Mouse (Mus musculus): ENCODE data around the gene Col19a1.

Col19a1 gene

DNA sequence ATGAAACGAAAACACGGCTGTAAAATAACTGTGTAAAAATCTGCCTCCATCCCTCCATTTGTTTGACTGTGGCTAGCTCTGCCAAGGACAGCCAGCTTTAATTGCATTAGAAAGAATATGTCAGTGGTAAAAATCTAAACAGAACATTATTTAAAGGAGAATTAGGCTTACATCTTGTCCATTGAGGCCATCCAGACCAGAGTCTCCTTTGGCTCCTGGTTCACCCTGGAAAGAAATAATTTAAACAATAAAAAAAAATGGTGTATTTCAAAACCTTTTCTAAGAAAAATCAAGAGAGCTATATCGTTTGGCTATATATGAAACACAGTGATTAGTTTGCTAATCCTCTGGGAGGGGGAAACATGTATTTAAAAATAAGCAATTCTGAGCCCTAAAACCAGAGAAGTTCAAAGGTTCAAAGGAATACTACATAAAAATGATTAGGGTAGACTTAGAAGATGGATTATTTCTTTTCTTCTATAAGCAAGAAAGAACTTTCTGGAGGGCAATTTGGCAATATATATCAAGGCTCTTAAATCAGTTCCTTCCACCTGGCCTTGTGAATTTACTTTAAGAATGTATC is 125.9 kb downstream of the Col19a1 start:
- no peak for DNase-seq (ENCODE audit: low read depth, low spot score)

DNA sequence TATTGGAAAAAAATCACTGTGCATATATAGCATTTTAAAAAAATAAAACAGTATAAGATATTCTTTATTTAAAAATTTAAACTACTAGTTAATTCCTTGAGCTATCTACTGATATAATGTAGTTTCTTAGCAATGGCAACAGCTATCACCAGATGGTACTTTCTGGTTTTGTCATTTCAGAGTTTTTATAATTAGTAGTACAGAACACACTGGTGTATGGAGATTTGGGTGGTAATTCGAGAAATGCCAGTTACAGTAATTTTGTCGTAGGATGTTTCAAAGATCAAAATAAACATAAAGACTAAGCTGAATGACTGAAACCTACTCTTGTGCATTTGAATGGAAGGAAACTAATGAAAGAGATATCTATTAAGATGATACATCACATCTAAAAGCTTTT is 129.3 kb downstream of the Col19a1 start:
- no peak for DNase-seq (ENCODE audit: low read depth, low spot score)

DNA sequence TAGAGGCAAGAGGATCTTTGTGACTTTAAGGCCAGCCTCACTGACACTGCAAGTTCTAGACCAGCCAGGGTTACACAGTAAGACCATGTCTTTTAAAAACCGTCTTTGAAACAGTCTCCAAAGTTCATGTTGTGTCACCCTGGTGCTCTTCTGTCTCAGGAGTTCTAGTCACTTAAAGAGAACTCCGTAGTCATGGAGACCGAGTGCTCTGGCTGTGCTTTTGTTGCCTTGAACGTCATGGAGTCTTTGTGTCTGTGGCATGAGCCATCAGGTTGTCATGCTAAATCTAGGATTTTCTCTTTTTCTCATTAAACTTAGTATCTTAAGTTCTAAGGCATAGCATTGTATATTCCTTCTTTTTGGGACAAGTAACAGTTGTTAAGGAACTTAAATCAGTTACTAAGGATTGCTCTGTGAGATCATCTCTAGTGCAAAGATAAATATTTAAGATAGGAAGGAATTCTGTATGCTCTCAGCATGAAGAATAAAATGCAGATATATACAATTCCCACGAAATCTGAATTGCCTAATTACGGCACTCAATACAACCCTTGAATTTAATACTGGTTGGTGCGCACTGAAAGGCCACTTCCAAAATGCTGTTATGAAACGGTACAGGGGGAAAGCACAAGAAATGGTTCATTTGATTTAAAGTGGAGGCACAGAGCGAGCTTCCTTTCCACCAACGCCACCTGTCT is 134.6 kb downstream of the Col19a1 start:
- DNase-seq (ENCODE audit: low read depth, low spot score), result no peak

DNA sequence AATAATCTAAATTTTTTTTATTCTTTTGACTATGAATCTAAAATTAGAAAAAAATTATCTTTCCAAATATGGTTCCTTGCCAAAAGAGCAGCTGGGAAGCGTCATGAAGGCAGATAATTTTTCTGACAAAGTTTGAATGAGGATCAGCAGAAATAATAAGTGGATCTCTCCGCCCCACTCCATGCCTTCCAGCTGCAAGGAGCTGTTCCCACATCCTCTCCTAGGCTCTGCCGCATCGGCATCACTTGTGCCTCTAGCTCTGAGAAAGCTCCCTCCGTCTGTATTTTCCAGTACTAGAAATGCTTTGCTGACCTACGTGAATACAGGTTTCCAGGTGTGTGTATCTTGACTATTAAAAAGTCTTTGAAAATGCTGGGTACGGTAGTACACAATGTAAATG is 135.1 kb downstream of the Col19a1 start:
- DNase-seq (ENCODE audit: low read depth, low spot score), result no peak

DNA sequence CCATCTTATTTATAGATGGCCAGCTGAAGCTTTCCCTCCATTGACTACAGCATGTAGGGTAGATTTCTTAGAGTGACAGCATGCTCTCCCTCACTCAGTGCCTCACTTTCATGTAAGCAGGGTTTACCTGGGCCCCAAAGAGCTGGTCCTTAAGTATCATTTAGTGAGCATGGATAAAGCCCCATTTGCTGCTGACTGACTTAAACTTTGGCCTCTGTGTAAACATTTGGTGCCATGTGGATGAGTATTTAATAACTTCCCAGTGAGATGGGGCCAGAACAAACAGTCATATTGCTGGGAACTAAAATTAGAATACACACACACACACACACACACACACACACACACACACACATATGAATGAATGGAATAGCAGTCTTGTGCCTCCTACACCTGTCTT is 149.8 kb downstream of the Col19a1 start:
- DNase-seq (ENCODE audit: low read depth, low spot score), result no peak

DNA sequence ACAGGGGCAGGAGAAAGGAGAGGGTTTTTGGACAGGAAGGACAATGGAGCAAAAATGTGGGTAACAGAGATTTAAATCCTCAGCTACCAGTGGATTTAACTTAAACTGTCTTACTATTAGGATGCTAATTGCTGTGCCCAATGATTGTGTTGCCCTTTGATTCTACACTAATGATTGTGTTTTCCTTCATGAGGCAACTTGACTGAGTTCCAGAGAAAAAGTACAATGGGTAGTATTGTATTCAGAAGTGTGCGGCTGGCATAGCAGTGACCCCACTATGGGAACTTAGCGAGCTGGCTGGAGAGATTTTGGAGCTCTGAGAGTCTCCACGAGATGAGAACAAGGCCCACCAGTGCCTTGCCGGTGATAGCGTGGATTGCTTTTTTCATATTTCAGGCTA is 159.0 kb downstream of the Col19a1 start:
- no peak for DNase-seq (ENCODE audit: low read depth, low spot score)

DNA sequence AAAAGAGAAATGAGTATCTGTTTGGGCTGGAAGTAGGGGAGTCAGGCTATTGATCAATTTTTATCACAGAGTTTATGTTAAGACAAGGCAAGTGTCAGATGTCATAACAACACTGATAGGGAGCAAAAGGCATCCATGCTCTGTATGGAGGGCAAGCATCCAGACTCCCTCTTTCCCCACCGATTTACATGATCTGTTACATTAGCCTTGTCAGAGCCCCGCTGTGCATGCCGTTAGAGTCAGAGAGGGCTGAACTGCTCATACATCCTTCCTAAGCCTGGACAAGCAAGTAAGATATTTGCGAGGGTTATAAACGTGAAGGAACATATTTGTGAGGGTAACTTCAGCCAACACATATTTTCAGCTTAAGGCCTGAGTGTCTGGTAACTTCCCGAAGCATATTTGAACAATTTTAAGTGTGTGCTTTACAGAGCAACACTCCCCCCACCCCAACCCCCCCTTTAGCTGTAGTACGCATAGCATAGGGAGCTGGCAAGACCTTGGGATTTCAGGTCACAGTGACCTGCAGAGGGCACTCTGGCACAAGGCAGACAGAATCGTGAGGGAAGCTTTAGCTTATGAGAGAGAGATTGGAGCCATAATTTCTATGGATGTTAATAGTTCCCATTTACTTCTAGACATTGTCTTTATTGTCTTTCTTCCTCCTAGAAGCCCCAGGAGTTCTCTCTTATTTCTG is 209.0 kb downstream of the Col19a1 start:
- no peak for DNase-seq (ENCODE audit: low read depth, low spot score)

DNA sequence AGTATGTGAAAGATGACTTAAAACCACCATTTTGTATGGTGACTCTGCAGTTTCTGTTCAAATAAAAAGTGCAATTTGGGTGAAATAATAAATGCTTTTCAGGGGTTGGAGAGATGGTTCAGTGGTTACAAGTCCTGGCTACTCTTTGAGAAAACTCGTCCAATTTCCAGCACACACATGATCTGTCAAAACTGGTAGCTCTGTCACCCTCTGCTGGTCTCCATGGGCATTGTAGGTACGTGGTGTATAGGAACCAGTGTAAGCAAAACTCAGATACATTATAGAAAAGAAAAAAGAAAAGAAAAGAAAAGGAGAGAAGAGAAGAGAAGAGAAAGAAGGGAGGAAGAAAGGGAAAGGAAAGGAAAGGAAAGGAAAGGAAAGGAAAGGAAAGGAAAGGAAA is 212.4 kb downstream of the Col19a1 start:
- DNase-seq (ENCODE audit: low read depth, low spot score), result no peak

DNA sequence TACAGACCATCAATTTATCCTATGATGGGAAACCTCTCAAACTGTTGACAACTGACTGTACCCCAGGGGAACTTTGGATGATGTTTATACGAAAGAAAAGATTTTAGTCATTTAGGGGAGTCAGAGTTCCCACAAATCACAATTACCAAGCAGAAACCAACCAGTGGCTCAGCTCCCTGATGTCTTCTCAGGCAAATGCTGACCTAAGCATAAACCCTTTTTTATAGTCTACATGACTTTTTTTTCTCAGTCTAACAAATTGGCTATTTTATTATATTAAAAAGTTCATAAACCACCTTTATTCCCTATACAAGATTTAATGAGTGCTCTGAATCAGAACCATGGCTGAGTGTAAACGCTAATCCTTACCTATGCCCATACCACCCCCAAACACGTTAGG is 213.6 kb downstream of the Col19a1 start:
- no peak for DNase-seq (ENCODE audit: low read depth, low spot score)

DNA sequence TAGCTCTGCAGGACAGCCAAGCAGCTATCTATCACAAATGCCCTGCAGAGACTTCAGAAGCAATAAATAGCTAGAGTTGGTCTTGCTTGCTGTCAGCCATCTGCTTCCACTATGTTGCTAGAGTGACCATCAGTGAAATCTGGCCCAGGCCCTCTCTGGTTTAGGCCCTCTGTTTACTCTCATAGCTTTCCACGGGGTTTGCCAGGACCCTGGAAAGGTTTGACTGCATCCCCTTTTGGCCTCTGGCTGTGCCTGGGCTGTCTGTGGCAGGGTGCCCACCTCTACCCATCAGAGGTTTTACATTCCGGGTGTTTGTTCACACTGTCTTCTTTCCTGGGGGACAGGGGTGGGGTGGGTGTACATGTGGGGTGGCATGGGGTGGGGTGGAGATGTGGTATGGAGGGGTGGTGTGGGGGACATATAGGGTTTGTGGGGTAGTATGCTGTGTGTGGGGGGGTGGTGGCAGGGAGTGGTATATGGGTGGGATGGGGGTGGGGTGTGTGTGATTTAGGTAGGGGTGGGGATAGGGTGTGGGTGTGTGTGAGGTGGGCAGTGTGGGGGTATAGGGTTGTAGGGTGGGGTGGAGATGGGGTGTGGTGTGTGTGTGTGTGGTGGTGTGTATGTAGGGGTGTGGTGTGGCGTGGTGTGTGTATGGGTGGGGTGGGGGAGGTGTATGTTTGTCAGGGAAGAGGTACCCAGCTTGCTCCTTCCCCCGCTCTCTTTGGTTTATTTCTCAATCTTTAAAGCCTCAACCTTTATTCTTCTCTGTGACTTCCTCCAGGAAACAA is 214.6 kb downstream of the Col19a1 start:
- no peak for DNase-seq (ENCODE audit: low read depth, low spot score)

DNA sequence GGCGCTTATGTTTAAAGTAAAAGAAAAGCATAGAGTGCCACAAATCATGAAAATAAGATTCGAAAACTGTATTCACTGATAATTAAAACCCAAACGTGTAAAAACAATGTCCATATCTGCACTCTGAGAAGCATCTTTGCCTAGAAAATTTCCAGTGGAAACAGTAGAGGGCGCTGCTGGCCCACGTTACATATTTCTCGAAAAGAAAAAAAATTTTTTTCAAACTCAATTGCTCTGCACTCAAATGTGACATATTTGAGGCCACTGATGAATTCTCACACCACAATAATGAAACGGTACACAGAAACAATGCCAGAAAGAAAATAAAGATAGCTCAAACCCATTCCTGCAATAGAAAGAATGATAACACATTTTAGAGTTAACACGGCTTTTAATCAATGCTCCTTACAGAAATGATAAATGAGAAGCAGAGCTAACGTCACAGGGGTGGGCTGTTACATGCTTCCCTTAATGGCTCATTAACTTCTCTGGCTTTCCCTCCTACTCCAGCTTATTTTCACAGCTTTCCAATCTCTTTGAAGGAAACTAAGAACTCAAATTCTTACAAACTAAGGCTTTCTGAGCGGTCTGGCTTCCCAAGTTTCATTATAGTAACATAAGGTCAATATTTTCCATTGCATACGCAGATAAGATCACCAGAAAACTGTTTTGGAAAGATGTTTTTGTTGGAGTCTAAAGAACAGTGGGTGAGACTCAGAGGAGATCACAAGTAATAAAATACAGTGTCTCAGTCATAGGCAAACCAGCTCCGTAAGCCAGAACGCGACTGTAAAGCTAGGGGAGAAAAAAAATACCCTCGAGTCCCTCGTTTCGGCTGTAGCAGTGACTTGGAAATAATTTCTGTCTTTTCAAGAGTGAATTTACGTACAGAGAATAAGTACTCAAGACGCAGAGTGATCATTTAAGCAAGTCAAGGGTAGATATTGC is 219.4 kb downstream of the Col19a1 start:
- no peak for DNase-seq (ENCODE audit: low read depth, low spot score)

DNA sequence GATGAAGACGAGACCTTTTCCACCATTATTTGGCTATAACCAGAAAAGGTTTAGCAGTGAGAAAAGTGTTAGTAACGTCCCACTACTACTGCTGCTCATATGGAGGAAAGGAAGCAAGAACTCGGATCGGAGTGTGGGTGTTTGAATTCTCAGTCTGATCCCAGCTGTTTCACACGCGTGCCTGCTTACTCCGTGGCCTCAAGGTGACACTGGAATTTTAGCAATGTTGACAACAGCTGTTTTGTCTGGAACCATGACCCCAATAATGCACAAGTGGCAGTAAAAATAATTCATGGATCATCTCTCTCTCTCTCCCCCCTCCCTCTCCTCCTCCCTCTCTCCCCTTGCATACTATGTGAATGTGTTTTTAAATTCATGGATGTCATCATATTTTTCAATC is 222.5 kb downstream of the Col19a1 start:
- DNase-seq (ENCODE audit: low read depth, low spot score), result no peak

DNA sequence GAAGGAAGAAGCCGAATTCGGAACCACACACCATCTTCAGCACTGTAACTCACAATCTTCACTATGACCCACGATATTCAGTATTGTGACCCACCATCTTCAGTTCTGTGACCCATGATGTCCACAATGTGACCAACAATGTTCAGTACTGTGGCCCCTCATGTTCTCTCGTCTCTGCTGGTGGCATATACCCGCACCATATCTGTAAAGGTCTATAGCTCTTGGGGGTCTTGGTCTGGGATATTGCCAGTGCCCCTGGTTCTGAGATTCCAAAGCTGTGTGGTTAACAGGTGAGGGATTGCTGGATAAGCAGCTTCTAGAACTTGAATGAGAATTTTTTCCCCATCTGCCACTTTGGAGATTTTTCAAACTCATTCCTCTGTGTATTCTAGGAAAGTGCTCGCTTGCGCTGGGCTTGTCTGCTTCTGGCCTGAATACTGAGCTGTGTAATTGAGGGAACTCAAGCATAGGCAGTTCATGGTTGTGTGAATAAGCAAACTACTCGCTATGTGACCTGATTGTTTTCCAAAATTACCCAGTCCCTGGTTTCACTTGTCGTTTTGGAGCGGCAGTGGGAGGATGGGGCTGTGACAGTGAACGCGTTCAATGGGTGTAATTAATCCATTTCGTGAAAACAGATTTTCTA is 225.2 kb downstream of the Col19a1 start:
- no peak for DNase-seq (ENCODE audit: low read depth, low spot score)

DNA sequence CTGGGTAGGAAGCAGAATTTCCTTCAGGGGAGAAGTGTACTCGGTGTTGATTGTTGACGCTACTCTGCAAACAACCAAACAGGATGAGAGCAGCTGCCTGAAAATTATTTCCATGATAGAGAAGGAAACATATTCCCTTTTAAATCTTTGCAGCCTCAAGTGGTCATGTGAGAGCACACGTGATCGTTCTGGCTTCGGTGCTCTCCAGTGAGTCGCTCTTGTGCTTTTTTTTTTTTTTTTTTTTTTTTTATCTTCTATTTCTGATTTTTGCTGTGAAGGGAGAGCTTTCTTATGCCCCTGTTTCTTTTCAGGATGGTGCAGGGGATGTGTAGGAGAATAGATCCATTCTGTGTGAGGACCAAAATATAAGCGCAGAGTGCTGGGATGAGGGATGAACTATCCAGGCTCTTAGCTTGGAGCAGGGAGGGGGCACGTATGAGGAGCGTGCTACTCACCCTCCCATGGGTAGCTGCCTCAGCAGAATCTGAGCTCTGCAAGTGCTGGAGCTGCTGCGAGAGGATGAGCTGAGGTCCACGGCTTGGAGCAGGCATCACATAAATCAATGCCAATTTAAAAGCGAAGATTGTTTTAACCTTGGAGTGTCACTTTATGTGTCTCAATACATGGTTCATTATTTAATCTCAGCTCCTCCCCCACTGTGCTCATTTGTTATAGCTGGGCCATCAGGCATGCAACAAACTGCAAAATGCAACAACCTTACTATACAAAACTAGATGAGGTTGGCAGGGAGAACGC is 237.6 kb downstream of the Col19a1 start:
- no peak for DNase-seq (ENCODE audit: low read depth, low spot score)

DNA sequence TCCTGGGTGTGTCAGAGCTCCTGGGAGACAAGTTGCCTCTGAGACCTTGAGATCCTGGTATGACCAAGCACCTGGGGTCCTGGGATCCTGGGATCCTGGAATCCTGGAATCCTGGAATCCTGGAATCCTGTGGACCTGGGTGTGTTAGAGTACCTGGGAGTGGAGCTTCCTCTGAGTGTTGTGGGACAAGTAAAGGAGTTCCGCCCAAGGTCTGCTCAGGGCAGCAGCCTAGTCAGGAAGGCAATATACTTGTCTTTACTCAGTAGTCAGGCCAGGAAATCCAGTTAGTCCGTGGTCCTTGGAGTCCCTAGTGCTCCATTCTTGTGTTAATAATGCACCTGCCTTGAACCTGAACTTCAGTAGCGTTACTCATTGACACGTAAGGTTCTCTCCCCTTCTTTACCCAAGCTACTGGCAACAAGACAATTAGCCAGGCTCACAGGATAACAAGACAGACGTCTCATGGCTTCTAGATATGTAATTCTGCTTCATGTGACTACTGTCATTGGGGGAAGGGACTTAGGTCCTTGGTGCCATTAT is 239.6 kb downstream of the Col19a1 start:
- DNase-seq (ENCODE audit: low read depth, low spot score), result no peak

DNA sequence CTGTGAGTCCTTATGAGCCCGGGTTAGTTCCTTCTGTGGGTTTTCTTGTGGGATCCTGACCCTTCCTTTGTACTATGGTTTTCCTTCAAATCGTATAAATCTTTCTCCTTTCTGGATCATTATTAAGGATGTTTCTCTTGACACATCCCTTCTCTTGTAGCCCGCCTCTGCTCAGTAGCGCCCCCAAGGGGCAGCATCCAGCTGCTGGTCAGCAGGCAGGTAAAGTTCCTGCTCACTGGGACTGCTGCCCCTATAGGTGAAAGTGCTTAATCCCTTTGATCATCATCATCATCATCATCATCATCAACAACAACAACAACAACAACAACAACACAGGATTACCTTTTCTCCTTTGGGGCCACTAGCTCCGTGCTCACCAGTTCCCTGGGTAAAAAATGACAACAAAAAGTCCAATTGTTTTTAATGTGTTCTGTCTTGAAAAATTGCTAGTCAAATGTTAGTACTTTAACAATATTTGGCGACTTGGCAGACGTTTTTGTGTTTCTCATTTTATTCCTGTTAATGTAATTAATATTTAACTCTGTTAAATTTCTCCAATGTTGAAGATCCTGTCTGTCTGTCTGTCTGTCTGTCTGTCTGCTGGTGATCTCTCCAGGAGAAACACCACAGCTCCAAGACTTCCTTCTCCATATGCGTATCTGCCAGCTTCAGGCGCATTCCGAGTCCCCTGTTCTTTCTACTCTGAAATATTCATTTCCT is 249.6 kb downstream of the Col19a1 start:
- DNase-seq (ENCODE audit: low read depth, low spot score), result no peak

DNA sequence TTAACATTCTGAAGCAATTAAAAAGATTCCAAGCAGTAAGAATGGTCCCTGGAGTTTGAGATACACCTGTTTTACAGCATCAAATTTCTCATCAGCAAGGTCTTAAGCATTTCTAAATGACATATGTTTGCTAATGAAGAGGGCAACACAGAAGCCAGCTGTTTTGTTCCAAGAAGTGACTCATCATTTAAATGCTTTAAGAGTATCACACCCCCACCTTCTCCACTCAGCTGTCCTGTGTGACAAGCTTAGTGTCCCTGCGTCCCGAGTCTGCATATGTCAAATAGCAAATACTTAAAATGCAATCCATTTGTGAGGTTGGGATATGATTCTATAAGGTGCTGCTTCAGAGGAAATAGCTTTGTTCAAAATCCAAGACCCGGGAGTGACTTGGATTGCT is 251.2 kb downstream of the Col19a1 start:
- no peak for DNase-seq (ENCODE audit: low read depth, low spot score)

DNA sequence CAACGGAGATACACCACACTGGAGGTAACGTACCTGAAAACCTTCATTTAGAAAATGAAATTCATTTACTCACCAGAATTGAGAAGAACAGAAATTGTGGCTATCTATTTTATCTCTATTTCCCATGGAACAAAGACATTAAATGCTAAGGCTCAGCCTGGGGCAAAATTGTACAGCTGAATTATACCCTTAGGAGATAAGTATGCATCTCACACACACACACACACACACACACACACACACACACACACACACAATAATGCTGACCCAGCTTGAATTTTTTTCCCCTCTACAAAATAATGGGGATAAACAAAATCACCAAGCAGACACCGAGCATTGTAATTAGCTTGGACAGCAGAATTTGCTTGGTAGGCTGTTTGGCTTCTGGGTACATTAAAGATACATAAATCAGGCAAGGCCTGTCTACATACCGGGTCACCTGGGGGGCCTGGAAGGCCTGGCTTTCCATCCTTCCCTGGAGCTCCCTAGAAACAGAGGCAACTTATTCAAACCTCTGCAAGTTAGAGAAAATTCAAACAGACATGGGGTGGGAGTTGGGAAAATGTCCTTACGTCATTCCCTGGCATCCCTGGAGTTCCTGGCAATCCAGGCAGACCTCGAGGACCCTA is 270.2 kb downstream of the Col19a1 start:
- no peak for DNase-seq (ENCODE audit: low read depth, low spot score)

DNA sequence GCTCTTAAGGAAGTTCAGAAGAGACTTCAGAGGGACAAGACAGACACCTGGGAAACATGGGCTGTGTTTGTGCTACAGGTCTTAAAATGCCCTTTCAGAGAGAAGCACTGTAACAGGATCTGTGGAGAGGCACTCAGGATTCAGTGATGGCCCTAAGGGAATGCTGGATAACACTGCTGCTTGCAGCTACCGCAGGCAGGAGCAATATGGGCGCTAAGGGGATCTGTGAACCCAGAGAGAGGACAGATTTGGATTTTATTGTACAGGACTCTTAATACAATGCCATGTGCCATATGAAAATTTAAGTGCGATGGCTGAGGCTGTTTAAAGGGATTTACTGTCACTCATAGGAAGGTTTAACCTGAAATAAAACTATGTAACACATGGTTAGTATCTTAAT is 270.8 kb downstream of the Col19a1 start:
- DNase-seq (ENCODE audit: low read depth, low spot score), result no peak

All from CD4-positive helper T cell, adult 2 months (primary cell).